Mouse (Mus musculus) hindbrain, embryonic 12.5 days (tissue): ENCODE results near the gene Zscan21. TPM values are rescaled to one million over a fixed set of nuclear protein-coding genes. Genes with fewer than 3 reads are reported as not detected.
A peak's percentile ranks its signal among the peaks of the same experiment; 100 is the strongest.
"Not testable (repeated sequence)": the region's sequence is repeated elsewhere in the genome, so short reads cannot be mapped to it uniquely, and the experiment has no call there.

Experiments
- ATAC-seq: fragments of 200-750 bp; cut with Nextera tagmentation; 2 replicates; pipeline ENCODE4 v1.8.0; 2017; ENCODE audit warnings: moderate TSS enrichment; ENCODE audit not compliant: low FRiP score
- H3K27ac ChIP-seq: fragments of 300-500 bp; sonication (generic); 2 replicates; pipeline ENCODE4 v1.5.1; 2016; ENCODE audit warnings: mild to moderate bottlenecking
- H3K27me3 ChIP-seq: fragments of 300-500 bp; sonication (generic); 2 replicates; pipeline ENCODE4 v1.6.1; 2016; ENCODE audit warnings: mild to moderate bottlenecking
- H3K36me3 ChIP-seq: fragments of 300-500 bp; sonication (generic); 2 replicates; pipeline ENCODE4 v1.6.1; 2016; ENCODE audit warnings: mild to moderate bottlenecking
- H3K4me1 ChIP-seq: fragments of 300-500 bp; sonication (generic); 2 replicates; pipeline ENCODE4 v1.6.1; 2016
- H3K4me2 ChIP-seq: fragments of 300-500 bp; sonication (generic); replicated peaks from 2 replicates; pipeline ENCODE4 v1.6.1; 2016; ENCODE audit warnings: mild to moderate bottlenecking
- H3K4me3 ChIP-seq: fragments of 300-500 bp; sonication (generic); 2 replicates; pipeline ENCODE4 v1.5.1; 2016; ENCODE audit warnings: mild to moderate bottlenecking
- H3K9ac ChIP-seq: fragments of 300-500 bp; sonication (generic); 2 replicates; pipeline ENCODE4 v1.6.1; 2016; ENCODE audit warnings: mild to moderate bottlenecking, moderate library complexity
- H3K9me3 ChIP-seq: fragments of 300-500 bp; sonication (generic); replicated peaks from 2 replicates; pipeline ENCODE4 v1.6.1; 2016; ENCODE audit warnings: mild to moderate bottlenecking
- WGBS: fragments of 180-500 bp; shearing (Covaris S2); methylation state at CpG from one replicate; pipeline ENCODE4 v1.1.7; 2016; 5-methylcytosine and 5-hydroxymethylcytosine counted together
- polyA plus RNA-seq: library from polyadenylated mRNA; unstranded; fragments of >200 nt; fragmentation: Nextera tagmentation; extraction: Ambion mirVana; gene quantifications from 2 replicates; pipeline ENCODE4 v1.2.1, GENCODE M21; 2016

Gene Zscan21
- polyA plus RNA-seq, 1 experiment from 2014 or later = 95.8 TPM

DNA sequence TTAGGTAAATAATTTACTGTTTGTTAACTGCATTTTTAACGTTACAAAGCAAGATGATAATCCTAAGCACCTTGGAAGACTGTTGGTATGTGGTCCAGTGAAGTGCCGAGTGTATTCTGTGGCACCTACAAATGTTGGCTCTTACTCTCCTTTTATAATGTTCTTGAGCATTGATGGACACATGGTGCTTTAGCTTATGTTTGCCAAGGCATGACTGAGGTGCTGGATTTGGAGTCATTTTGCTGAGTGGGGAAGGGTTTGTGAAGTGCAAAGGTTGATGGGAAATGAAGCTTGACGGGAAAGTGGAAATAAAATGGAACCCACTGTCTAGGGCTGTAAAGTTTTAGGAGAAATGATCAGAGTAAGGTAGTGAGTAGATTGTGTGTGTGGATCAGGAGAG is 28.3 kb upstream of the Zscan21 start:
- peaks cover 13% of the 10 kb centered on the region for H3K4me1 ChIP-seq
- ATAC-seq = no peak
- 0 out of 2 replicates have a peak, but pooled peaks cover 3% of the 10 kb centered on the region for H3K27me3 ChIP-seq
- H3K36me3 ChIP-seq = peaks cover 8% of the 10 kb centered on the region
- no peak overlapping the region for H3K27ac ChIP-seq
- no peak overlapping the region for H3K4me2 ChIP-seq
- H3K9ac ChIP-seq = no peak overlapping the region
- H3K9me3 ChIP-seq = no peaks in the 10 kb centered on the region
- 89% methylated on average over 3 of the region's 3 CpGs for WGBS
- H3K4me3 ChIP-seq = no peak overlapping the region

DNA sequence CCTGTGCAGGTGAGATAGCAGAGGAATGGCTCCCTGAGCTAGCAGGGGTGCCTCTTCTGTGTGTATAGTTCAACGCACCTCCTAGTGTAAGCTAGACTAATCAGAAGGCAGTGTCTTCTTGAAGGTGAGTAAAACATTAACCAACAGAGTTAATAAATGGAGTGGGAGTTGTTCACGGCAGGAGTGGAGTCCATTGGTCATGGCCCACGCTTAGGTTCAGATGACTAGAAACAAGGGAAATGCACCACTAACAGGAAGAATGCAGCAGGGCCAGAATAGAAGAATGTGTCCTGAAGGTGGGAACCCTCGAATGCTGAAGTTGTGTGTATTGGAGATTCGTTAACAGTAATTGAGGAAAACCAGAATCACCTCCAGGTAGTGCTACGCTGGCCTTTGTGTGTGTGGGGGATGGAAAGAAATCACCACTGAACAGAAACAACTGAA is 27.6 kb upstream of the Zscan21 start:
- Histone ChIP-seq H3K4me3 (no peak overlapping the region), H3K4me2 (no peak overlapping the region), H3K36me3 (peaks cover 16% of the 10 kb centered on the region), H3K4me1 (peaks cover 13% of the 10 kb centered on the region), H3K9me3 (no peaks in the 10 kb centered on the region), H3K27me3 (no peaks in the 10 kb centered on the region), H3K27ac (no peak overlapping the region), H3K9ac (no peak overlapping the region)
- no peak for ATAC-seq
- WGBS = 85% methylated on average over 6 of the region's 6 CpGs

DNA sequence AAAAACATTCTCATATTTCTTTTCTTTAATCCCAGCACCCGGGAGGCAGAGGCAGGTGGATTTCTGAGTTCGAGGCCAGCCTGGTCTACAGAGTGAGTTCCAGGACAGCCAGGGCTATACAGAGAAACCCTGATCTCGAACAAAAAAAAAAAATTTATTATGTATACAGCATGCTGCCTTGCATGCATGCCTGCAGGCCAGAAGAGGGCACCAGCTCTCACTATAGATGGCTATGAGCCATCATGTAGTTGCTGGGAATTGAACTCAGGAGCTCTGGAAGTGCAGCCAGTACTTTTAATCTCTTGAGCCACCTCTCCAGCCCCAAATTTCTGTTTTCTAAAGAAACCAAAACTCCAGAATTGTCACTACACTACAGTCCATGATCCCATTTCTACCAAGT is 26.4 kb upstream of the Zscan21 start:
- 81% methylated on average over 3 of the region's 3 CpGs for WGBS
- Histone ChIP-seq H3K4me2 (no peak overlapping the region), H3K27me3 (no peaks in the 10 kb centered on the region), H3K4me3 (no peak overlapping the region), H3K36me3 (peaks cover 27% of the 10 kb centered on the region), H3K9me3 (no peaks in the 10 kb centered on the region), H3K4me1 (peaks cover 11% of the 10 kb centered on the region), H3K9ac (no peak overlapping the region), H3K27ac (no peak overlapping the region)
- no peak for ATAC-seq

DNA sequence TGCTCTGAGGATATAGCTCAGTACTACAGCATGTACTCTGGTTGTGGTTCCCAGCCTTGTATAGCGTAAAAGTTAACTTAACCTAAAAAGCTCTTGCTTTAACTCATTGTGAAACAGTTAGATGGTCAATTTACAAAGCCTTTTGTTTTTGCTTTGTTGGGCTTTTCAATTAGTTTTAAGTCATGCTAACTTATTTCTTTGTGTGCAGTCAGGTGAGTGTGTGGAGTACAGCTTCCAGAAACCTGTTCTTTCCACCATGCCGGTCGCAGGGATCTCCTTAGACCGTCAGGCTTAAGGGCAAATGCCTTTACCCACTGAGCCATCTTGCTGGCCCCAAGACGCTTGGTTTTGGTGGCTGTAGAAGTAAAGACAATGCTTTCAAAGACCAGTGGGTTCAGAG is 26.0 kb upstream of the Zscan21 start:
- Histone ChIP-seq H3K27me3 (no peaks in the 10 kb centered on the region), H3K9me3 (no peaks in the 10 kb centered on the region), H3K36me3 (peaks cover 32% of the 10 kb centered on the region), H3K9ac (no peak overlapping the region), H3K27ac (no peak overlapping the region), H3K4me2 (no peak overlapping the region), H3K4me1 (peaks cover 11% of the 10 kb centered on the region), H3K4me3 (no peak overlapping the region)
- ATAC-seq = no peak
- WGBS = 91% methylated on average over 5 of the region's 5 CpGs

DNA sequence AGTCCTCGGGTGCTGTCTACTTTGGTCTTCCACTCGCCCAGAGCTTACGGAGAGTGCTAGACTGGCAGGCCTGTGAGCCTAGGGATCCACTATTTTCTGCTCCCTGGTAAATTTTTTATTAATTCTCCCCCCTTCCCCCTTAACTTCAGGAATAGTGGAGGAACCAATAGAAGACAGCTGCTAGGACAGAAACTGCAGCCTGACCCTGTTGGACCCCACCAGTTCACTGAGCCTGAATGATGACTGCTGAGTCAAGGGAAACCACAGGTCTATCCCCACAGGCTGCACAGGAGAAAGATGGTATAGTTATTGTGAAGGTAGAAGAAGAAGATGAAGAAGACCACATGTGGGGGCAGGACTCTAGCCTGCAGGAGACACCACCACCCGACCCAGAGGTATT is 23.9 kb upstream of the Zscan21 start:
- H3K4me2 ChIP-seq = no peak overlapping the region
- no peaks in the 10 kb centered on the region for H3K4me1 ChIP-seq
- WGBS = 92% methylated on average over 4 of the region's 4 CpGs
- H3K27ac ChIP-seq = no peak overlapping the region
- no peak overlapping the region for H3K4me3 ChIP-seq
- no peaks in the 10 kb centered on the region for H3K9me3 ChIP-seq
- H3K36me3 ChIP-seq = peaks cover 48% of the 10 kb centered on the region
- ATAC-seq = no peak
- no peaks in the 10 kb centered on the region for H3K27me3 ChIP-seq
- H3K9ac ChIP-seq = no peak overlapping the region

DNA sequence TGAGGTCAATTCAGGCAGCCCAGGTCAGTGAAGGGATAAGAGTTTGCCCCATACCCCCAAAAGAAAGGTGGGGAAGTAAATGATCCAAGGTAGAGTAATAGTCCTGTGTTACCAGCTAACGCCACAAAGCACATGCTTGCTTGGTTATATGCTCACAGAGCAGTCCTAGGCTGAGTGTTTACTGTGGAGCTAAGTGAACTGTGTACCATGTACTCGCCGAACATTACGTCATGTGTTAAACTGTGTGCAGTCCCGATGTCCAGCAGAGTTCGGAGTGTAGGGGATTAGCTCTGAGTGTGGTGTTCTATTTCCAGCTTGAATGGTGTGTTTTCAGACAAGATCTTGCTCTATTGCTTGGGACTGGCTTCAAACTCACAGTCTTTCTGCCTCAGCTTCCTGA is 22.2 kb upstream of the Zscan21 start:
- Histone ChIP-seq H3K36me3 (peaks cover 64% of the 10 kb centered on the region), H3K27ac (no peak overlapping the region), H3K9ac (no peak overlapping the region), H3K9me3 (no peaks in the 10 kb centered on the region), H3K27me3 (no peaks in the 10 kb centered on the region), H3K4me3 (no peak overlapping the region), H3K4me2 (no peak overlapping the region), H3K4me1 (no peaks in the 10 kb centered on the region)
- WGBS = over 99% methylated on average over 6 of the region's 6 CpGs
- no peak for ATAC-seq

DNA sequence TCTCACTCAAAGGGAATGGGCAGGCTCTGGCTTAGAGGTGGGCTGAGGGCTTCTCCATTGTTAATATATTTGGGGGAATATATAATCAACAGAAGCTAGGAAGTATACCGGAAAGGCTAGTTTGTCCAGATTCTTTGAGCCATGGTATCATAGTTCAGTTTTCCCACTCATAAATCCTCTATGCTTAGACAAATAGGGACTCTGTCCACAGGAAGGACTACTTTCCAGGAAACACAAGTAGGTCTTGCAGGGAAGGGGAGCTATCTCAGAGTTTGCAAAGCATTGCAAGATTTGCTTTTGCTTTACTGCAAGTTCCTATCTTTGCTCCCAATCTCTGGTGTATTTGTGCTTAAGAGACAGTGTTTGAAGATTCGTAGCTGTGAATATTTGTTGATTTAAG is 11.7 kb upstream of the Zscan21 start:
- Histone ChIP-seq H3K4me3 (no peak overlapping the region), H3K27ac (no peak overlapping the region), H3K36me3 (peaks cover 59% of the 10 kb centered on the region), H3K4me2 (no peak overlapping the region), H3K27me3 (no peaks in the 10 kb centered on the region), H3K9ac (no peak overlapping the region), H3K4me1 (no peaks in the 10 kb centered on the region), H3K9me3 (no peaks in the 10 kb centered on the region)
- 98% methylated on average over 2 of the region's 2 CpGs for WGBS
- no peak for ATAC-seq

DNA sequence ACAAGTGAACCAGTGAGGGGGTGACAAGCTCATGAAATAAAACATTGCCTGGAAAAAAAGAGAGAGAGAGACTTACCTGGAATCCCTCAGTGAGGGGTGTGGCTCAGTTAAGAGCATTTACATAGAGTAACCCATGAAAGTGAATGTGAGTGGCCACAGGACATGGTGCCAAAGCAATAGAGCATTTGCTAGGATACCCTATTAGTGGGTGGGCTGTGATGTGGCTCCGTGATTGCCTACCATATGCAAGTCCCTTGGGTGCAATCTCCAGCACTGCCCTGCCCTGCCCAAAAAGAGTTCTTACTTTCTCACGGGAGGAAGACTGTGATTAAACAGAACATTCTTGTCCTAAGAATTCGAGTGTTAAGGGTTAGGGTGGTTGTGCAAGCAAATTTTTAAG is 9.6 kb upstream of the Zscan21 start:
- Histone ChIP-seq H3K27ac (no peak overlapping the region), H3K9ac (no peak overlapping the region), H3K9me3 (no peaks in the 10 kb centered on the region), H3K36me3 (peaks cover 39% of the 10 kb centered on the region), H3K4me2 (no peak overlapping the region), H3K4me3 (no peak overlapping the region), H3K4me1 (no peaks in the 10 kb centered on the region), H3K27me3 (no peaks in the 10 kb centered on the region)
- WGBS = 70% methylated on average over 3 of the region's 3 CpGs
- ATAC-seq = no peak

DNA sequence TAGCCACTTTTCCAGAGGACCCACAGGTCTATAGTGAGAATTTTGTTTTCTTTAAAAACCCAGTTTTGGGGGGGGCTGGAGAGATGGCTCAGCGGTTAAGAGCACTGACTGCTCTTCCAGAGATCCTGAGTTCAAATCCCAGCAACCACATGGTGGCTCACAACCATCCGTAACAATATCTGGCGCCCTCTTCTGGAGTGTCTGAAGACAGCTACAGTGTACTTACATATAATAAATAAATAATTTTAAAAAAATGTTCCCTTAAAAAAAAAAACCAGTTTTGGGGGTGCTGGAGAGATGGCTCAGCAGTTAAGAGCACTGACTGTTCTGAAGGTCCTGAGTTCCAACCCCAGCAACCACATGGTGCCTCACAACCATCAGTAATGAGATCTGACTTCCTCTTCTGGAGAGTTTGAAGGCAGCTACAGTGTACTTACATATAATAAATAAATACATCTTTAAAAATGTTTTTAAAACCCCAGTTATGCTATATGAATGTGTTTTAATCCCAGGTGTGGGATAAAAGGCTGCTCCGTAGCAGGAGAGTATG is 6.8 kb upstream of the Zscan21 start:
- not testable (repeated sequence) for ATAC-seq, H3K27me3 ChIP-seq, H3K4me3 ChIP-seq, H3K9ac ChIP-seq, H3K27ac ChIP-seq, H3K4me2 ChIP-seq, H3K4me1 ChIP-seq, H3K9me3 ChIP-seq
- H3K36me3 ChIP-seq = peaks cover 15% of the 10 kb centered on the region
- WGBS = 62% methylated on average over 4 of the region's 4 CpGs

DNA sequence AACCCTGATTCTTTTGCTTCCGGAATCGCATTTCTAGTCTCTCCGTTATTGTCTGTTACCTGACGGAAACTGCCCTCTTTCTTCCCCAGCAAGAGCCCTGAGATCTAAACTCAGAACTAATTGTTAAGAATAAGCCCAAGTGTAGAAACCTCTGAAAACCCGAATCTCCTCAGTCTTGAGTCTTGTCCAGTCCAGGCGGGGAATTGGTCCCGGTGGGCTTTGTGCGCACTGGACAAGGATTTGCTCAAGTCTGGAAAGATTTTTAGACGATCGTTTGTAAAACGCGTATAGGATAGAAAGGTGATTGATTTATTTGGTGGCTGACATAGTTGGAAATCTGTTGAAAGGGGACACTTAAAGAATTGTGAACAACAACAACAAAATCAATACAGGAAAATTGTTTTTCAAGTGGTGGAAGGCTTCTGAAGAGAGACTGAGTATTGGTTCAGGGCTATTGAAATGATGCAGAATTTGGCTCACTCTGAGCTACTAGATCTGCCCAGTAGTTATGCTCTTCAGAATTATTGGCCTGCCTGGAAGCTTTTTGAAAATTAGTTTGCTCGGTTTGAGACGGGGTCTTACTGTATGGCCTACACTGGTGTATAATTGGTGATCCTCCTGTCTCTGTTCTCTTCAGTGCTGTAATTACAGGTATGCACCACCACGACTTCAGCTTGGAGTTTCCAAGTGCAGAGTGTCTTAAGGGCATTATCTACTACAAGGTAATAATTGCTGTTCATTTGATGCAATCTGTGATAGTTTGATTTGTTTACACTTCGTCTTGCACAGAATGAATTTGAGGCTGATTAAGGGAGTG is 704 bp downstream of the Zscan21 start:
- no peaks in the 10 kb centered on the region for H3K9me3 ChIP-seq
- no peaks in the 10 kb centered on the region for H3K27me3 ChIP-seq
- peaks cover 12% of the 10 kb centered on the region for H3K4me1 ChIP-seq
- ATAC-seq = peak; percentile 76
- 10% methylated on average over 16 of the region's 16 CpGs for WGBS
- peak overlapping the region; percentile 58 for H3K4me3 ChIP-seq
- peak overlapping the region; percentile 70 for H3K9ac ChIP-seq
- peak overlapping the region; percentile 90 for H3K27ac ChIP-seq
- peak overlapping the region; percentile 73 for H3K4me2 ChIP-seq
- peaks cover 23% of the 10 kb centered on the region for H3K36me3 ChIP-seq

DNA sequence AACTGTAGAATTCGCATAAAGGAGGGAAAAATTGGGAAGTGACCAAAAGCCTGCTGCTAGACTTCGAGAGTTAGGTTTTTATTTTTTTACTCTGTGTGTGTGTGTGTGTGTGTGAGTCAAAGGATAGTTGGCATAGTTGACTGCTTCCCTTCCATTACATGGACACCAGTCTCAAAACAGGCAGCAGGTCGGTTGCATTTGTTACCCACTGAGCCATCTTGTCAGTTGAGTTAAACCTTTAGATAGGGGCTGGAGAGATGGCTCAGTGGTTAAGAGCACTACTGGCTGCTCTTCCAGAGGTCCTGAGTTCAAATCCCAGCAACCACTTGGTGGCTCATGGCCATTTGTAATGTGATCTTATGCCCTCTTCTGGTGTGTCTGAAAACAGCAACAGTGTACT is 1.3 kb downstream of the Zscan21 start:
- H3K36me3 ChIP-seq = peaks cover 27% of the 10 kb centered on the region
- ATAC-seq = no peak
- H3K9ac ChIP-seq = peak overlapping the region; percentile 70
- WGBS = 80% methylated on average over 3 of the region's 3 CpGs
- no peaks in the 10 kb centered on the region for H3K27me3 ChIP-seq
- H3K4me2 ChIP-seq = peak overlapping the region; percentile 73
- peak overlapping the region; percentile 58 for H3K4me3 ChIP-seq
- peaks cover 12% of the 10 kb centered on the region for H3K4me1 ChIP-seq
- no peaks in the 10 kb centered on the region for H3K9me3 ChIP-seq
- H3K27ac ChIP-seq = peak overlapping the region; percentile 90; the same call in 1 of the 2 replicates

DNA sequence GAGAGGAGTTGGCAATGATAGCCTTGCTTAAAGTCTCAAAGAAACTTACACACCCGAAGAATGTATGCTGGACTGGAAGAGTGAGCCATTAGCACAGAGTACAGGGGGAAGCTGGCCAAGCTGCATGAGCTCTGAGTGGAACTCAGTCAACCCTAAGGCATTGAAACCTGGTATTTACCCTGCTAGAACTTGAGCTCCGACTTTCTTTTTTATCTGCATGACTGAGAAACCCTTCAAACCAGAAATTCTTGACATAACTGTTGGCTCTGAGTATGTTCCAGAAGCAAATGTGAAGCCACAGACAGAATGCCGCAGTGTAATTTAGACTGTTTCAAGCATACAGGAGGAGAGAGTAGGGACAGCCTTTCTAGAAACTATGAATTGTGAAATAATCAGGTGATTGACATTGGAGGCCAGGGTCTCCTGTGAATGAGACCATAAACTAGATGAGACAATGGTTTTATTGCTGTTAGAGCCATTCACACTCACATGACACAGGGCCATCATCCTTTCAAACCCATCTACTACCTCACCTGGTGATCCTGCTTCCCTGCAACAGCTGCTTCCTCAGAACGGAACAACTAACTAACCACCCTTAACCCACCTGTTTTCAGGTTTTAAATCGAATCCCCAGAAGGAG is 15.8 kb downstream of the Zscan21 start:
- Histone ChIP-seq H3K27ac (no peak overlapping the region), H3K36me3 (peaks cover 73% of the 10 kb centered on the region), H3K4me1 (no peaks in the 10 kb centered on the region), H3K9me3 (no peaks in the 10 kb centered on the region), H3K27me3 (no peaks in the 10 kb centered on the region), H3K4me3 (no peak overlapping the region), H3K4me2 (no peak overlapping the region), H3K9ac (no peak overlapping the region)
- 93% methylated on average over 5 of the region's 5 CpGs for WGBS
- ATAC-seq = no peak
